8 mouse cellular contexts compared by ENCODE assay signal in genomic region chr10:67979401-67980157, GRCm38 (mm10). TPM values are rescaled to one million over a fixed set of nuclear protein-coding genes. Genes with fewer than 3 reads are reported as not detected.
DNase-seq lines count a peak whose midpoint lies in the region; ATAC-seq lines count a peak whose summit lies in the region.

Gene Rtkn2 (plus strand): TSS chr10:67979570.

- peak within 1 kb of the TSS; percentile 72 for H3K9ac ChIP-seq in embryonic facial prominence, embryonic 12.5 days
- H3K9ac ChIP-seq in limb, embryonic 12.5 days (replicated peaks): peak within 1 kb of the TSS; percentile 71
- H3K9ac ChIP-seq in midbrain, embryonic 14.5 days (replicated peaks; ENCODE audit: low read length): peak within 1 kb of the TSS; percentile 55

- H3K4me1 ChIP-seq in embryonic facial prominence, embryonic 12.5 days: peaks cover 5% of the 10 kb centered on the region; the same call in 1 of the 2 replicates
- H3K4me1 ChIP-seq in limb, embryonic 12.5 days (replicated peaks): peaks cover 8% of the 10 kb centered on the region; the same call in 1 of the 2 replicates
- H3K4me1 ChIP-seq in midbrain, embryonic 14.5 days (ENCODE audit: control insufficient read depth, insufficient read depth, low read length): no peaks in the 10 kb centered on the region; the same call in 1 of the 2 replicates

- peak within 1 kb of the TSS; percentile 98 for H3K4me2 ChIP-seq in embryonic facial prominence, embryonic 12.5 days (replicated peaks)
- peak within 1 kb of the TSS; percentile 94 for H3K4me2 ChIP-seq in limb, embryonic 12.5 days
- H3K4me2 ChIP-seq in midbrain, embryonic 14.5 days (ENCODE audit: low read length): peak within 1 kb of the TSS; percentile 99

- under 1% methylated on average over 57 of the region's 57 CpGs for WGBS in embryonic facial prominence, embryonic 12.5 days
- under 1% methylated on average over 57 of the region's 57 CpGs for WGBS in limb, embryonic 12.5 days
- WGBS in midbrain, embryonic 14.5 days: under 1% methylated on average over 57 of the region's 57 CpGs

- no peaks in the 10 kb centered on the region for H3K9me3 ChIP-seq in embryonic facial prominence, embryonic 12.5 days
- H3K9me3 ChIP-seq in limb, embryonic 12.5 days: no peaks in the 10 kb centered on the region
- no peaks in the 10 kb centered on the region for H3K9me3 ChIP-seq in midbrain, embryonic 14.5 days (ENCODE audit: control insufficient read depth, low read length)

- DNase-seq in 3134 (ENCODE audit: extremely low read depth, insufficient read length, low spot score): peak; percentile 92
- DNase-seq in adrenal gland, postnatal 36 days: peak; percentile 89 to 94
- DNase-seq in heart, adult 18-20 months: peak; percentile 87 to 89
- peak; percentile 78 for DNase-seq in kidney, adult 18-20 months
- peak; percentile 97 for DNase-seq in midbrain, embryonic 14.5 days
- peak; percentile 73 for DNase-seq in spleen, adult 12 weeks (ENCODE audit: low spot score)

- H3K27me3 ChIP-seq in embryonic facial prominence, embryonic 12.5 days: no peaks in the 10 kb centered on the region
- no peaks in the 10 kb centered on the region for H3K27me3 ChIP-seq in limb, embryonic 12.5 days
- no peaks in the 10 kb centered on the region for H3K27me3 ChIP-seq in midbrain, embryonic 14.5 days (ENCODE audit: control insufficient read depth, insufficient read depth, low read length)

- H3K27ac ChIP-seq in embryonic facial prominence, embryonic 12.5 days: peak within 1 kb of the TSS; percentile 69
- peak within 1 kb of the TSS; percentile 82 for H3K27ac ChIP-seq in limb, embryonic 12.5 days
- H3K27ac ChIP-seq in midbrain, embryonic 14.5 days (replicated peaks; ENCODE audit: low read depth, low read length): 0 out of 2 replicates have a peak within 1 kb of the TSS, but pooled peaks have one; percentile 32

- no peaks in the 10 kb centered on the region for H3K36me3 ChIP-seq in embryonic facial prominence, embryonic 12.5 days
- H3K36me3 ChIP-seq in limb, embryonic 12.5 days: peaks cover 3% of the 10 kb centered on the region; the same call in 1 of the 2 replicates
- H3K36me3 ChIP-seq in midbrain, embryonic 14.5 days (ENCODE audit: control insufficient read depth, insufficient read depth, low read length): no peaks in the 10 kb centered on the region

- ATAC-seq in embryonic facial prominence, embryonic 12.5 days (ENCODE audit: insufficient number of reproducible peaks, insufficient read depth, low FRiP score, low TSS enrichment): peak; percentile 98
- peak; percentile 95 for ATAC-seq in limb, embryonic 12.5 days (ENCODE audit: insufficient number of reproducible peaks, insufficient read depth, low FRiP score, low TSS enrichment, low read depth)
- ATAC-seq in midbrain, embryonic 14.5 days (ENCODE audit: low FRiP score, low TSS enrichment): peak; percentile 96

- H3K4me3 ChIP-seq in embryonic facial prominence, embryonic 12.5 days: peak within 1 kb of the TSS; percentile 68
- peak within 1 kb of the TSS; percentile 74 for H3K4me3 ChIP-seq in limb, embryonic 12.5 days (replicated peaks)
- peak within 1 kb of the TSS; percentile 70 for H3K4me3 ChIP-seq in midbrain, embryonic 14.5 days (replicated peaks; ENCODE audit: low read depth, low read length)

RNA-seq across cellular contexts. Expression of gene Rtkn2, which starts in this region (rescaled TPM):
- under 1 TPM; 0.17 to 0.46 TPM for total RNA-seq in adrenal gland, postnatal 36 days (2021)
- 11.4 and 11.7 TPM in 2 replicates for polyA plus RNA-seq in embryonic facial prominence, embryonic 12.5 days (2016; fragmentation: Nextera tagmentation; extraction: Ambion mirVana)
- under 1 TPM; 0.22 to 0.41 TPM for total RNA-seq in heart, adult 18-20 months (2021)
- 13.2 and 14.6 TPM in 2 replicates for polyA plus RNA-seq in limb, embryonic 12.5 days (2016; fragmentation: Nextera tagmentation; extraction: Ambion mirVana)
- polyA plus RNA-seq in midbrain, embryonic 14.5 days (2014; fragmentation: Nextera tagmentation; extraction: Ambion mirVana): 2.9 and 5.8 TPM in 2 replicates

Comparison
In these comparisons a context has a peak if more than half of its experiments do, and no peak if none do; other contexts are left out.
1. Peak in every context shown above with its lines: DNase-seq, ATAC-seq, H3K4me3 ChIP-seq and H3K27ac ChIP-seq.
2. Peak in DNase-seq in adrenal gland, postnatal 36 days; RNA of the gene not detected or under 1 TPM.
3. Peak in DNase-seq in heart, adult 18-20 months; RNA of the gene not detected or under 1 TPM.
4. H3K27ac ChIP-seq: peak in every context shown above with its lines; median percentile 82 in limb, embryonic 12.5 days; 69 in embryonic facial prominence, embryonic 12.5 days; 32 in midbrain, embryonic 14.5 days.